Mouse (Mus musculus) E14TG2a.4 (cell line): ENCODE measurements at regions not wholly inside any gene's neighbourhood (a gene's known extent, or its start where the extent isn't known, plus 50 kb on each side); places are given as distances from the start of the nearest gene placed in this dataset.

Experiments used
- H3K27me3 ChIP-seq: 2 replicates; pipeline ENCODE4 v1.6.1; 2014; ENCODE audit warnings: low read length, control low read depth; ENCODE audit not compliant: insufficient read depth
- H3K36me3 ChIP-seq: 2 replicates; pipeline ENCODE4 v1.6.1; 2014; ENCODE audit warnings: low read length, control low read depth; ENCODE audit not compliant: insufficient read depth
- H3K4me1 ChIP-seq: replicated peaks from 2 replicates; pipeline ENCODE4 v1.6.1; 2014; ENCODE audit warnings: low read depth, low read length, control low read depth
- H3K4me3 ChIP-seq: replicated peaks from 2 replicates; pipeline ENCODE4 v1.5.1; 2014; ENCODE audit warnings: mild to moderate bottlenecking, low read length
- H3K9me3 ChIP-seq: 2 replicates; pipeline ENCODE4 v1.6.1; 2014; ENCODE audit warnings: low read length, control low read depth
- CTCF ChIP-seq: conservative IDR thresholded peaks from 2 replicates; pipeline ENCODE4 v1.5.1; 2014; ENCODE audit warnings: low read length
- NANOG ChIP-seq: IDR thresholded peaks from 2 replicates; pipeline ENCODE4 v1.6.1; 2014; ENCODE audit warnings: borderline replicate concordance, low read length, mixed read lengths
- POU5F1 ChIP-seq: IDR thresholded peaks from 2 replicates; pipeline ENCODE4 v1.6.1; 2014; ENCODE audit warnings: low read length, borderline replicate concordance

GRCm38 (mm10) chr2:48456072-48457040 lies 357.6 kb upstream of the Acvr2a start:
- Histone ChIP-seq H3K9me3 (no peaks in the 10 kb centered on the region), H3K36me3 (no peaks in the 10 kb centered on the region), H3K4me1 (no peaks in the 10 kb centered on the region), H3K27me3 (no peaks in the 10 kb centered on the region), H3K4me3 (no peak overlapping the region)
- TF ChIP-seq CTCF (no peak), NANOG (no peak), POU5F1 (no peak)

- H3K36me3 ChIP-seq, result no peaks in the 10 kb centered on the region
- H3K4me1 ChIP-seq, result no peaks in the 10 kb centered on the region
- H3K4me3 ChIP-seq, result no peak overlapping the region
- H3K27me3 ChIP-seq, result no peaks in the 10 kb centered on the region
- TF ChIP-seq POU5F1 (no peak), CTCF (no peak), NANOG (no peak)
- no peaks in the 10 kb centered on the region for H3K9me3 ChIP-seq
These were observed 356.8 kb upstream of the Acvr2a start for GRCm38 (mm10) chr2:48457117-48457516.

- Histone ChIP-seq H3K9me3 (no peaks in the 10 kb centered on the region), H3K27me3 (no peaks in the 10 kb centered on the region), H3K4me1 (no peaks in the 10 kb centered on the region), H3K36me3 (no peaks in the 10 kb centered on the region), H3K4me3 (no peak overlapping the region)
- TF ChIP-seq POU5F1, result no peak
- no peak for TF ChIP-seq NANOG
- no peak for TF ChIP-seq CTCF
These were observed 348.4 kb upstream of the Acvr2a start for GRCm38 (mm10) chr2:48465483-48465882.

DNA sequence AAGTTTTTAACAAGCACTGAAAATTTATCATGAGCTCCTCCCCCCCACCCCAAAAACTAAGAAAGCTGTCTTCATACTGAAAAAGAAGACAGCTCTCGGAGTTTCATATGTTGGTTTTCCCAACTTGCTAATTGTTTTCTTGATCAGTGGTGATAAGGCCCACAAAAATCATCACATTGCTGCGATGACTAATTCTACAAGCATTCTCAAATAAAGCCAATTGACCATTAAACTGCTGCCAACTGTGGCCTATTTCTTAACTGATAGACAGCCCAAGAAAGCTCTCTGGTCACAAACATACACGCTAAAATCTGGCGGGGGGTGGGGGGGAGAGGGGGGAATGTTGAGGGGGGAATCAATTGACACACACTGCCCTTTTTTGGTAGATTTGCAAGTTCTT lies 345.0 kb upstream of the Acvr2a start:
- Histone ChIP-seq H3K36me3 (no peaks in the 10 kb centered on the region), H3K9me3 (no peaks in the 10 kb centered on the region), H3K4me3 (no peak overlapping the region), H3K4me1 (no peaks in the 10 kb centered on the region), H3K27me3 (no peaks in the 10 kb centered on the region)
- TF ChIP-seq NANOG (no peak), POU5F1 (no peak), CTCF (no peak)

- TF ChIP-seq POU5F1 (no peak), NANOG (no peak), CTCF (no peak)
These were observed 344.6 kb upstream of the Acvr2a start for GRCm38 (mm10) chr2:48469357-48469756.

GRCm38 (mm10) chr2:48473102-48473501 lies 340.8 kb upstream of the Acvr2a start:
- no peaks in the 10 kb centered on the region for H3K36me3 ChIP-seq
- H3K4me1 ChIP-seq, result no peaks in the 10 kb centered on the region
- H3K9me3 ChIP-seq, result no peaks in the 10 kb centered on the region
- no peak overlapping the region for H3K4me3 ChIP-seq
- TF ChIP-seq CTCF, result no peak
- H3K27me3 ChIP-seq, result no peaks in the 10 kb centered on the region

More at GRCm38 (mm10) chr2:48469357-48469756, 344.6 kb upstream of the Acvr2a start:
- H3K36me3 ChIP-seq, result no peaks in the 10 kb centered on the region
- H3K4me1 ChIP-seq, result no peaks in the 10 kb centered on the region
- no peaks in the 10 kb centered on the region for H3K9me3 ChIP-seq
- no peaks in the 10 kb centered on the region for H3K27me3 ChIP-seq
- no peak overlapping the region for H3K4me3 ChIP-seq

DNA sequence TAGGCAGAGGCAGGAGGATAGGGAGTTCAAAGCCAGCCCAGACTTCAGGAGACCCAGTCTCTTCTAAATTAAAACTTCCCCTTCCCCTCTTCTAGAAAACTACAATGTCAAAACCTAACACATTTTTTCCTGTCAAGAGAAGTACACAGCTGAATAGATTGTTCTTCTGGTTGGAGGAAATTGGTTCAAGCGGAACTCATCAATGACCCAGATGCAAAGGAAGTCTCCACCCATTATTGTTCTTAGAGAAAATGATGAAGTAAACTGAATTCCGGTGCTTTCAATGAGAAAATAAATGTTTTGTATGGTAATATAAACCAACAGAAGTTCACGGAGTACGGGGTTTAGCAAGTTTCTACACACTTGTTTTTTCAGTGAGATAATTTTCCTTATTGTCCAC lies 339.3 kb upstream of the Acvr2a start:
- Histone ChIP-seq H3K4me3 (no peak overlapping the region), H3K27me3 (no peaks in the 10 kb centered on the region), H3K4me1 (no peaks in the 10 kb centered on the region), H3K36me3 (no peaks in the 10 kb centered on the region), H3K9me3 (no peaks in the 10 kb centered on the region)
- TF ChIP-seq NANOG (no peak), POU5F1 (no peak), CTCF (no peak)

DNA sequence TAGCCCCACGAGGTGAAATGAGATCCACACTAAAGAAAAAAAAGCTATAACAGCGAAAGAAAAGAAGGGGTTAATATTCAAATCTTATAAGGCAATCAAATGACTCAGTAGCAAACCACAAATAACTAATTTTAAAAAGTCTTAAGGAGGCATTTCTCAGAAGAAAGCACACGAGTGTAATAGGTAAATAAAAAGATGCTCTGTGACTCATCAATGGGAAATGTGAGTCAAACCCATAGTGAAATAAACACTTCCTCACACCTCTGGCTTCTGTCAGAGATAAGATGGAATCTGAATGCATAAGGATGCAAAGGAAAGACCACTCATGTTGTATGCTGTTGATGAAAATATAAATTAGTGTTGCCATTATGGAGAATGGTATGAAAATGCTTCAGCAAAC lies 337.1 kb upstream of the Acvr2a start:
- Histone ChIP-seq H3K4me3 (no peak overlapping the region), H3K27me3 (no peaks in the 10 kb centered on the region), H3K4me1 (peaks cover 11% of the 10 kb centered on the region), H3K9me3 (no peaks in the 10 kb centered on the region), H3K36me3 (no peaks in the 10 kb centered on the region)
- no peak for TF ChIP-seq POU5F1
- no peak for TF ChIP-seq NANOG
- TF ChIP-seq CTCF, result no peak

GRCm38 (mm10) chr2:48477336-48477735 lies 336.6 kb upstream of the Acvr2a start:
- H3K36me3 ChIP-seq, result no peaks in the 10 kb centered on the region
- TF ChIP-seq POU5F1 (no peak), CTCF (no peak), NANOG (no peak)
- H3K9me3 ChIP-seq, result no peaks in the 10 kb centered on the region

More at GRCm38 (mm10) chr2:48477336-48477735, 336.6 kb upstream of the Acvr2a start:
- Histone ChIP-seq H3K4me3 (no peak overlapping the region), H3K4me1 (peaks cover 11% of the 10 kb centered on the region), H3K27me3 (no peaks in the 10 kb centered on the region)
